Mouse (Mus musculus) large intestine, adult 2 months (tissue): Measurements from ENCODE around the gene Duox1. TPM values are rescaled to one million over a fixed set of nuclear protein-coding genes. Genes with fewer than 3 reads are reported as not detected.

Experiments
- DNase-seq: peaks from one replicate; pipeline ENCODE4 v3.0.0-alpha.2; 2012; ENCODE audit warnings: low read depth, low spot score
- WGBS: fragments of 180-500 bp; shearing (Covaris S2); methylation state at CpG from one replicate; pipeline ENCODE4 v1.1.7; 2018; 5-methylcytosine and 5-hydroxymethylcytosine counted together
- polyA plus RNA-seq: library from polyadenylated mRNA; depleted of rRNA; stranded (reverse); fragments of >200 nt; gene quantifications from 2 replicates; pipeline ENCODE4 v1.2.3, GENCODE M21; 2012

Duox1 gene
- polyA plus RNA-seq, 1 experiment = 0.19 TPM

DNA sequence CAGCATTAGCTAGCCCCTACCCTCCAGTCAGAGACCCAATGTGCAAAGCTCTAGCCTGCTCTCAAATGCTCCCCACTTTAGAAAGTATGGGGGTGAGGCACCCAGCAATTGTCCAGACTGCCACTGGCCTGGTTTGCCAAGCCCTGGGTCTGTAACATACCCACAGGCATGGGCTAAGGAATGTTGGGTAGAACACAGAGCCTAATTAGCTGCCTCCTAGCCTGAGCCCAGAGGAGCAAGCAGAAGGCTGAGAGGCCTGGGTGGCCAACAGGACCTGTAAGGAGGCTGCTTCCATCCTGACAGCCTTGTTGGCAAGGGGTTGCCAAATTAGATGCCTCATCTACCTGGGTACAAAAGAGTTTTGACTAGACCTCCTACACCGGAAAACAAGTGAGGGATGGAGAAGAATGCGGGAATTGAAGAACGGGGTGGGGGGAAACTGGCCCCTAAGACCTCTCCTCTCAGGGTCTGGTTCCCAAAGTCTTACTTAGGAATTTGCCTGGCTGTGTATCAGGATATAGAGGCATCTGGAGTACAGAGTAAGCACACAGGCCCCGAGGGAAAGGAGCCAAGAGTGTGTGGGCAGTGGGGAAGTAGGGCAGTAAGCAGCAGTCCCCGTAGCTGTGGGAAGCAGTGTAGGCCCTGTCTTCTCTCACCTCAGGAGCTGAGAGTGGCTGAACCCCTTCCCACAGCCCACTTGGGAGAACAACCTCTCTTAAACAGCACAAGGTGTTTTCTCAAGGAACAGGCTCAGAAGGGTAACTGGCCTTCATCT is 35.9 kb downstream of the Duox1 start:
- 71% methylated on average over 5 of the region's 5 CpGs for WGBS
- no peak for DNase-seq

DNA sequence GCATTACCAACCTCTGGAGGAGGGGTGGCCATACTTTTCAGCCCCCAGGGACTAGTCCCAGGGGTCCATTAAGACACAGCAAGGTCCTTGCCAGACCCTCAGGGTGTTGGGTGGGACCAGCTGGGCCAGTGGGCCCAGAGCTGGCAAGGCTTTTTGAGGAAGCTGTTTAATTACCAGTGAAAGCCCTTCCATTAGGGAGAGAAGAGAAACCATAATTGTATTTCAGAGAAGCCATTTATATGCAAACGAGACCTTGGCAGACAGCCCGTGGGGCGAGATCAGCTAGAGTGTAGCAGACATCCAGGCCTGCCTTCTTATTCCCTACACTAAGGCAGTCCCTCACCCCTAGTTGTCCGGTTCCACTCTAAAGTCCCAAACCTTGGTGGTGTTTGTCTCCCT is 36.5 kb downstream of the Duox1 start:
- 52% methylated on average over 4 of the region's 4 CpGs for WGBS
- DNase-seq = no peak

DNA sequence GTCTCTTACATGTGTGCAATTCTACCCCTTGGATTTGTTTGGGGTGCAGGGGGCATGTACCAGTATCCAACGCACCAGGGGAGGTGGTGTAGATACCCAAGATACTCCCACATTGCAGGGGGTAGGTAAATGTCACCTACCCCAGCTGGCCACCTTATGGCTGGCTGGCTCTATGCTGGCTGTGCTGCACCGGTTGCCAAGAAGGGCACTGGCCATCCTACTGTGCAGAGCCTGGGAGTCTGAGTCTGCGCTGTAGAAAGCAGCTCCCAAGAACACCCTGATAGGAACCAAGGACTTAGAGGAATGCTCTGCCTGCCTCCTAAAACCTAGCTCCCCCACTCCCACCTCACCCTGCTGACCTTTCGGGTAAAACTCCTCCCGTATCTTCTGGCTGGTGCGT is 37.5 kb downstream of the Duox1 start:
- no peak for DNase-seq
- 90% methylated on average over 6 of the region's 6 CpGs for WGBS

- 92% methylated on average over 8 of the region's 8 CpGs for WGBS
- DNase-seq = no peak
Measured at GRCm38 (mm10) chr2:122353765-122354164, 38.3 kb downstream of the Duox1 start.

- 78% methylated on average over 12 of the region's 12 CpGs for WGBS
- DNase-seq = no peak
Measured at GRCm38 (mm10) chr2:122354191-122354929, 38.9 kb downstream of the Duox1 start.

- no peak for DNase-seq
- WGBS = 87% methylated on average over 5 of the region's 5 CpGs
Measured at GRCm38 (mm10) chr2:122355389-122355788, 39.9 kb downstream of the Duox1 start.

DNA sequence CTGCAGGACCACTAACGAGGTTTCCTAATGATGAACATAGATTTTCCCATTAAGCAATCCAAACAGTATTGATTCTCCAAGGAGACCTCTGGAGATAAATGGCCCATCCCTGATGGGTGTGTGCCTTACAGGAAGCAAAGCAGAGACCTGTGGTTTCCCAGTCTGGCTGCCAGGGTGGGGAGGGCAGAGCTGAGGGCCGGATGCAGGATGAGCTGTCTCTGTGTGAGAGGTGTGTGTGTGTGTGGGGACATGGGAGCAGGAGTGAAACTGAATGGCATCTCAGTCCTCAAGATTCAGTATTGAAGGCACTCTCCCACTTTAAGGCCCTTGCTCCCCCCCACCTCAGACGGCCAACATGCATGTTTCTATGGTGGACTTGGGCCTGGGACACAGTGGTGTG is 40.7 kb downstream of the Duox1 start:
- 81% methylated on average over 3 of the region's 3 CpGs for WGBS
- DNase-seq = no peak

DNA sequence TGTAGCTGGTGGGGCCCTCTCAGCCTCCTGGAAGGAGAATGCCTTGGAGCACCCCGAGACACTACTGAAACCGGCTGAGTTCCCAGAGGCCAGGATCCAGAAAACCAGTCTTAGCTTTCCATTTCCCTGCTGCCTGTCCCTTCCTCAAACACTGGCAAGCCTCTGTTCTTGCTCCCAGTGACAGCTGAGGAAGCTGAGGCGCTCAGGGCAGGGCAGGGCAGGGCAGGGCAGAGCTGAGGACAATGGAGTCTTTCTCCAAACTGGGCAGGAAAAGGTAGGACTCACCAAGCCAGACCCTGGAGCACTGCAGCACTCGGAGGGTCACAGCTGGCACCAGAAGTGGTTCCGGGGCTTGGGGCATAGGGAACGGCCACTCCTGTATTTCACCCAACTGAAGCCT is 44.8 kb downstream of the Duox1 start:
- 39% methylated on average over 6 of the region's 6 CpGs for WGBS

DNA sequence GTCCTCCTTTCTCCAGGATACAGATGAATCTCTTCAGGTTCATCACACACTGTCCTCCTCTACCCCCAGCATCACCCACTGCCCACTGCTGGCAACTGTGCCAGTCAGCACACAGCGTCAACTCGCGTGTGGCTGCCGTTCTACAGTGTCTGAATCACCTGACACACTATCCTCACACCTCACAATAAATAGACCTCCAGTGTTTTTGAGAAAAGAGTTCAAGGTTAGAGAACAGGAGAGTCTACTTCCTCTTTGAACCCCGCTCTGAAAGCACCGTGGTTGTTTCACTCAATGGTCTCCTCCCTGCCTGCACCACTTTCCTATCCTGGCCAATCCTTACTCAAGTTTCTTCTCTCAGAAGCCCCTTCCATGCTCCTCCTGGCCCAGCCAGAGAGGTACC is 45.7 kb downstream of the Duox1 start:
- WGBS = 21% methylated on average over 6 of the region's 6 CpGs
- DNase-seq = no peak

More for the DNA sequence above, 44.8 kb downstream of the Duox1 start:
- no peak for DNase-seq

DNA sequence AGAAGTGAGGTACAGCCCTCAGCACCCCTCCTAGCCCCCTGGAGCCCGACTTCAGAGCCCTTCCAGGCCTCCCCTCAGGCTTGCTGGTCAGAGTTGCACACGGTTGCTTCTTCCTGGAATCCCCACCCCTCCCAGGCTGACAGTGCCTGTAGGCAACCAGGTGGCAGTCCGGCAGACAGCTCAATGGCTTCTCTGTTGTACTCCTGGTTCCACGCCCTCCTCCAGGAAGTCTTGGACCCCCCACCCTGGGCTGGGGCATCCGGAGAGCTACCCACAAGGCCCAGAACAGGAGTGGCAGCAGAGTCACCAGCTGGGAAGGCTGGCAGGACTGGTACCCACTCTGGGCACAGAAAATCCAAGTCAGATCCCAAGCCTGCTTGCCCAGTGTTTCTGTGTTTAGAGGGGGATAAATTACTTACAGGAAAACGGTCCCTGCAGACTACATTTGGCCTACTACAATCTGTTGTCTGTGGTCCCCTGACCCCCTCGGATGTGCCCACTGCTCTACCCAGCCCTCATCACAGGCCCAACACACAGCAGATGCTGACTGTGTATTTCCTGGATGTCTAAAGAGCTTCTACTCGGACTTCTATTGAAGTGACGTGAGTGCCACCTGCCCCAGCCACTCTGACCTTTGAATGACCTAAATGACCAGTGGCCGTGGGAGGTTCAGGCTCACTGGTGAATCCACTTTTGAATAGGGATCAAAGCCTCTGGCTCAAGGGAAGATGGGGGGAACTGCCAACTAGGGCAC is 46.6 kb downstream of the Duox1 start:
- no peak for DNase-seq
- WGBS = 41% methylated on average over 10 of the region's 10 CpGs

DNA sequence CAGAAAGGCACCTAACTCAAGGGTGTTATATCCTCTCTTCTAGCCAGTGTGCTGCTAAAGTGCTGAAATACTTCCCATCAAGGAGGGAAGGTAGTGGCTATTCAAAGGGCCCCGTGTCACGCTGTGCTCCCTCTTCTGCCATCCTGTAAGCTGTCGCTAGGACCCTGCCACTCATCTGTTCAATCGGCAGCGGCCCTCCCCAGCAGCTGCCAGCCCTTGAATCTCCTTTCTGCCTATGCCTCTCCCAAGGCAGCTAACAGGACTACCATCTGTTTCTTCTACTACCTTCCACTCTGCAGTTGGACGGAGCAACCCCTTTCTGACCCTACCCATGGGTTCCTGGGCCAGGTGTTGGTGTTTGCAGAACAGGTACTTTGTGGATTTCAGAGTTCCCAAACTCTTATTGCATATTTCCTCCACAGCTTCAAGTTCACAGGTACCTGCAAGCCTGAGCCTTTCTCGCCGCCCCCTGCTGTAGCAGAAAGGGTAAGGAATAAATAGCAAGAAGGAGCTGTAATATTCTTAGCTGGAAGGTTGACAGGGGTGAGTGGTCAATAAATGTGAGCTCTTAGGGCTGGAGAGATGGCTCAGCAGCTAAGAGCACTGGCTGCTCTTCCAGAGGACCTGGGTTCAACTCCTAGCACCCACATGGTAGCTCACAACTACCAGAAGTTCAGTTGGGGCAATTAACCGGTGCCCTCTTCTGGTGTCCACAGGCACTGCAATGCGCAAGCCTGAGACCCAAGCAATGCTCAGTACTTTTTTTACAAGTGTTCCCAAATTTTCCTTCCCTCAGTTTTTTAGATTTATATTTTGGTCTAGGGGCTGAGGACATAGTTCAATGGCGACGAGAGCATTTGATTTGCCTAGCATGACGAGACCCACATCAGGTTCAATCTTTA is 47.4 kb downstream of the Duox1 start:
- DNase-seq = no peak
- 91% methylated on average over 13 of the region's 13 CpGs for WGBS

- 91% methylated on average over 3 of the region's 3 CpGs for WGBS
- DNase-seq = no peak
Measured at GRCm38 (mm10) chr2:122364352-122364944, 49.0 kb downstream of the Duox1 start.

DNA sequence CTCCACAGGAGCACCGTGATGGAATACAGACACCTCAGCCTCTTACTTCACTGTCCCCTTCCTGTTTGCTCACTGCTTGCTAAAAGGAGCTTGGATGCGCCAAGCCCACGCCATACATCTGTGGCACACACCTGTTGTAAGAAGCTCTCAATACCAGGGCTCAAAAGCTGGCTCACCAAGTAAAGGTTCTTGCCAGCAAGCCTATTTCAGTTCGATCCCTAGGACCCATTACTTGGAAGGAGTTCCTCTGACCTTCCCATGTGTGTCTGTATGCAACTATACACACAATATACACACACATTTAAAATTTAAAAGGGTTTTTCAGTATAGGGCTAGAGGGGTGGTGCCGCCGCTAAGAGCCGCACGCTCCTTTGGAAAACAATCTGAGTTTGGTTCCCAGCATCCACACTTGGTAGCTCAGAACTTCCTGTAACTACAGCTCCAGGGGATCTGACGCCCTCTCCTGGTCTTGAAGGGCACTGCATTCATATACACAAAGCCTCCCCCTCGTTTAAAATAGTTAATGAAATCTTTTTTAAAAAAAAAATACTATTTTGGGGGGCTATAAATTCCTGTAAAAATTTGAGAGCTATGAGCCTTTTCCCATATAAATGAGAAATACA is 49.9 kb downstream of the Duox1 start:
- 80% methylated on average over 10 of the region's 10 CpGs for WGBS
- no peak for DNase-seq

GRCm38 (mm10) chr2:122366039-122366438 is 50.6 kb downstream of the Duox1 start:
- WGBS = 89% methylated on average over 3 of the region's 3 CpGs
- DNase-seq = no peak

DNA sequence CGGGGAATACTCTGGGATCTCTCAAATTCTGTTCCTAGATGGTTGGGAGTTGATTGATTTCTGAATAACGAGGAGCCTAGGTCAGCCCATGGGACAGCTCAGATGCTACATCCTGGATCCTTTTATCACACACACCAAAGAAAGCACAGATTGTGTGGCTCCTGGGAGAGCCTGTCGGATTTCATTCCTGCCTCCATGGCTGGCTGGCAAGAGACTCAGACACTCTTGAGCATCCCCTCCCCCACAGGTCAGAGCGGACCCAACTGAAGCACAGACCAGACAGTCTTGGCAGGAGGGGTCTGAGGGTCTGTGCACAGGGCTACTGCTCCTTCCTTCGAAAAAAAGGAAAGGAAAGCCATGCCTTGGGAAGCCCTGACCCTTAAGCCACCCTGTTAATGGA is 51.2 kb downstream of the Duox1 start:
- no peak for DNase-seq
- WGBS = 82% methylated on average over 5 of the region's 5 CpGs

- no peak for DNase-seq
- WGBS = 43% methylated on average over 4 of the region's 4 CpGs
Measured at GRCm38 (mm10) chr2:122367181-122367580, 51.7 kb downstream of the Duox1 start.

- 22% methylated on average over 4 of the region's 4 CpGs for WGBS
- no peak for DNase-seq
Measured at GRCm38 (mm10) chr2:122367701-122368080, 52.2 kb downstream of the Duox1 start.

- DNase-seq = no peak
- 4% methylated on average over 44 of the region's 55 CpGs for WGBS
Measured at GRCm38 (mm10) chr2:122368081-122368971, 52.9 kb downstream of the Duox1 start.
